Comparison of ENCODE assay signal across 14 mouse cellular contexts in genomic region chr1:194482001-194482716, GRCm38 (mm10).
DNase-seq lines count a peak whose midpoint lies in the region; ATAC-seq and TF ChIP-seq lines count a peak whose summit lies in the region.
"Had no signal": no experiment of that assay in that cellular context is flagged by ENCODE, and none has a peak within 500 bp of the region (broad histone marks: within the 10 kb centered on the region; RNA-seq: fewer than 3 reads in every experiment).

No protein-coding gene starts in this region.

- 31% methylated on average over 6 of the region's 6 CpGs for WGBS in liver, embryonic 11.5 days

- intact Hi-C loops in heart, postnatal 10 days (cut with DNase I), result no loop called here
- intact Hi-C loops in gastrocnemius, adult 2 months (cut with DNase I), result no loop called here

- H3K27me3 ChIP-seq in liver, embryonic 11.5 days (replicated peaks; ENCODE audit: control insufficient read depth, insufficient read depth, low read length), result no peaks in the 10 kb centered on the region
- H3K27me3 ChIP-seq: embryonic facial prominence, embryonic 15.5 days had no signal

- no peak overlapping the region for H3K4me2 ChIP-seq in liver, embryonic 11.5 days
- H3K4me2 ChIP-seq: embryonic facial prominence, embryonic 15.5 days had no signal

- no peak overlapping the region for H3K4me3 ChIP-seq in liver, embryonic 11.5 days (ENCODE audit: low read depth, low read length)
- no peak overlapping the region for H3K4me3 ChIP-seq in gastrocnemius, adult 2 months
- H3K4me3 ChIP-seq: embryonic facial prominence, embryonic 15.5 days had no signal

- no peak overlapping the region for H3K9ac ChIP-seq in liver, embryonic 11.5 days (ENCODE audit: low read depth, low read length)
- H3K9ac ChIP-seq: embryonic facial prominence, embryonic 15.5 days had no signal

- no peak for TF ChIP-seq CTCF in gastrocnemius, adult 2 months (IDR thresholded peaks at IDR 0.05)

- H3K9me3 ChIP-seq in liver, embryonic 11.5 days (ENCODE audit: control insufficient read depth, low read length), result no peaks in the 10 kb centered on the region
- H3K9me3 ChIP-seq: embryonic facial prominence, embryonic 15.5 days had no signal

- H3K36me3 ChIP-seq in liver, embryonic 11.5 days (ENCODE audit: control insufficient read depth, insufficient read depth, low read length), result no peaks in the 10 kb centered on the region
- H3K36me3 ChIP-seq: embryonic facial prominence, embryonic 15.5 days had no signal

- H3K4me1 ChIP-seq in liver, embryonic 11.5 days (replicated peaks; ENCODE audit: control insufficient read depth, insufficient read depth, low read length), result peaks cover 7% of the 10 kb centered on the region
- H3K4me1 ChIP-seq: embryonic facial prominence, embryonic 15.5 days had no signal

- peak overlapping the region; percentile 52 for H3K27ac ChIP-seq in liver, embryonic 11.5 days (ENCODE audit: low read depth, low read length)
- no peak overlapping the region for H3K27ac ChIP-seq in gastrocnemius, adult 2 months
- H3K27ac ChIP-seq: embryonic facial prominence, embryonic 15.5 days; macrophage had no signal

- peak; percentile 85 for ATAC-seq in liver, embryonic 11.5 days (replicated peaks; ENCODE audit: low FRiP score)
- no peak for ATAC-seq in frontal cortex, adult (ENCODE audit: low TSS enrichment)
- no peak for ATAC-seq in activated CD4-positive, CD25-positive, alpha-beta regulatory T cell, adult 4 months
- ATAC-seq: CD4-positive, CD25-positive, alpha-beta regulatory T cell, adult 4 months; intestine, postnatal 0 days had no signal

- peak; percentile 83 for DNase-seq in ovary, adult 18-20 months (ENCODE audit: low spot score)
- no peak for DNase-seq in ovary, postnatal 10 days (ENCODE audit: low spot score)
- peak; percentile 18 to 22 for DNase-seq in heart, postnatal 10 days
- peak; percentile 34 for DNase-seq in liver, embryonic 11.5 days (ENCODE audit: low spot score)
- DNase-seq in gastrocnemius, adult 2 months, result no peak
- DNase-seq in natural killer cell, adult 2 months (ENCODE audit: low spot score in 2 of 2), result no peak
- DNase-seq: cerebellum, postnatal 14 days; left cerebral cortex, postnatal 4 days had no signal

Comparison
In these comparisons a context has a peak if more than half of its experiments do, and no peak if none do; other contexts are left out.
1. DNase-seq: peak in ovary, adult 18-20 months (single experiment), heart, postnatal 10 days (2 of 2) and liver, embryonic 11.5 days (single experiment); none in ovary, postnatal 10 days (single experiment), gastrocnemius, adult 2 months (single experiment) and natural killer cell, adult 2 months (0 of 2).